Mouse (Mus musculus): ENCODE data around the gene Gm5065. TPM values are rescaled to one million over a fixed set of nuclear protein-coding genes. Genes with fewer than 3 reads are reported as not detected.

Gene Gm5065
- not detected in 2 replicates for polyA plus RNA-seq (2015; fragmentation: Nextera tagmentation; extraction: Ambion mirVana)

DNA sequence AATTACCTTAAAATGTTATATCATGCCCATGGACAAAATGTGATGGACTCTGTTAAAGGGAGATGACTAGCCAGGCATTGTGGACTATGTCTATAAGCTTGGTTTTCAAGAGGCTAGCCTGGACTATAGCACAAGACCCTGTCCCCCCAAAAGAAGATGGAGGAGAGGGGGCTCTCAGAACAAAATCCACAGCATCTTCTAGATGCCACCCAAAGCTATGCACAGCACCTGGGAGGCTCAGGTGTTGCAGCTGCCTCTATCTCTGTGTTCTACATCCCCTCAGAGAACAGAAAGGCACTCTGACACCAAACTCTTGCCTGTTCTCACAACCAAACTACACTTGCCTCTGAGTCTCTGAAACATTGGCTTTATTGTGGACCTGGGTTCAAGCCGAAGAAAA, at the start of gene Gm5065:
TSS of gene Gm5065 (plus strand) at position 301 of the 400 bp plus-strand sequence.
- no peak within 1 kb of the TSS for H3K4me2 ChIP-seq (ENCODE audit: low read depth, low read length)
- H3K36me3 ChIP-seq (ENCODE audit: control insufficient read depth, insufficient read depth, low read length): no peaks in the 10 kb centered on the region
- no peaks in the 10 kb centered on the region for H3K4me1 ChIP-seq (replicated peaks; ENCODE audit: control insufficient read depth, insufficient read depth, low read length)
- H3K9ac ChIP-seq (ENCODE audit: low read length): no peak within 1 kb of the TSS
- no peaks in the 10 kb centered on the region for H3K27me3 ChIP-seq (ENCODE audit: control insufficient read depth, insufficient read depth, low read depth, low read length)
- H3K4me3 ChIP-seq (ENCODE audit: low read length): no peak within 1 kb of the TSS
- no peak within 1 kb of the TSS for H3K27ac ChIP-seq (ENCODE audit: low read length)
- WGBS: 70% methylated on average over 1 of the region's 1 CpGs
- no peak for ATAC-seq (ENCODE audit: low read depth)
- H3K9me3 ChIP-seq (ENCODE audit: control insufficient read depth, low read length): peaks cover 4% of the 10 kb centered on the region; the same call in 1 of the 2 replicates

GRCm38 (mm10) chr7:5327511-5327910, 22.8 kb upstream of the Gm5065 start:
- WGBS: 73% methylated on average over 1 of the region's 1 CpGs
- Histone ChIP-seq H3K27me3 (ENCODE audit: control insufficient read depth, insufficient read depth, low read depth, low read length) (no peaks in the 10 kb centered on the region), H3K9ac (ENCODE audit: low read length) (no peak overlapping the region), H3K4me1 (replicated peaks; ENCODE audit: control insufficient read depth, insufficient read depth, low read length) (no peaks in the 10 kb centered on the region), H3K27ac (ENCODE audit: low read length) (no peak overlapping the region), H3K4me3 (ENCODE audit: low read length) (no peak overlapping the region), H3K36me3 (ENCODE audit: control insufficient read depth, insufficient read depth, low read length) (no peaks in the 10 kb centered on the region), H3K4me2 (ENCODE audit: low read depth, low read length) (no peak overlapping the region), H3K9me3 (ENCODE audit: control insufficient read depth, low read length) (no peaks in the 10 kb centered on the region)
- ATAC-seq (ENCODE audit: low read depth): no peak

DNA sequence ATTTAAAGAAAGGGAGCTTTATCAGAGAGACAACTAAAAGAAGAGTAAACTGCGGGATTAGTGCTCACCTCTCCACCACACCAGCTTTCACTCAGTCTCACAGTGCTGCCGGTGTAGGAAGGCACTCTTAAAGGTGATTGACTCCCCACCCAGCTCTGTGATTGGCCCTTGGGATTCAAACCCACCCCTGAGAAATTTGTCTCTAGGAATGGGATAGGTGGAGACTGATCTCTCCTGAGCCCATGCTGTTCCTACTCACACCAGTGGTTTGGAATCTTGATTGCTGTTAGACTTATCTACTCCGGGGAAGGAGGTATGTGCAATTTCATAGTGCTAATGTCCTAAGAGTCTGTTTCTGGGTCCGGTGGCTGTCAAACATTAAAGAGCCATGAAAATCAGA, 598 bp downstream of the Gm5065 start, which contains the start of gene Nlrp2:
TSS of gene Nlrp2 (minus strand) at position 101 of the 400 bp plus-strand sequence.
- 65% methylated on average over 4 of the region's 4 CpGs for WGBS
- Histone ChIP-seq H3K9me3 (ENCODE audit: control insufficient read depth, low read length) (peaks cover 4% of the 10 kb centered on the region; the same call in 1 of the 2 replicates), H3K36me3 (ENCODE audit: control insufficient read depth, insufficient read depth, low read length) (no peaks in the 10 kb centered on the region), H3K27ac (ENCODE audit: low read length) (no peak within 1 kb of the TSS), H3K4me2 (ENCODE audit: low read depth, low read length) (no peak within 1 kb of the TSS), H3K4me3 (ENCODE audit: low read length) (no peak within 1 kb of the TSS), H3K4me1 (replicated peaks; ENCODE audit: control insufficient read depth, insufficient read depth, low read length) (no peaks in the 10 kb centered on the region), H3K27me3 (ENCODE audit: control insufficient read depth, insufficient read depth, low read depth, low read length) (no peaks in the 10 kb centered on the region), H3K9ac (ENCODE audit: low read length) (no peak within 1 kb of the TSS)
- no peak for ATAC-seq (ENCODE audit: low read depth)

DNA sequence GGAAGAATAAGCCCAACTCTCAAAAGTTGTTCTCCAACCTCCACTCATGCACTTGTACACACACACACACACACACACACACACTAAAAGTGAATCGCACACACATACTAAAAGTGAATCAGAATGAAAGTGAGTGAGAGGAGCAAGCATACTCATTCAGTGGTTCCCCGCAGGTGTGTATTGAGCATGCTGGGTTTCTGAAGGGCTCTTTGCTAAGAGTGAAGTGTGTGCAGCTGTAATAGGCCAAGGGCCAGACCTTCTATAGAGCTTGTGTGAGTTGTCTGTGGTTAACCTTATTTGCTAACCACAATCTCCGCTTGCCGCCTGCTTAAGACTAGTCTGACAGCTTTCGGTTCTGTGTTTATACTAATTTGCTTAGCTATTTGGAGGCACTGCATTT, 13.3 kb downstream of the Gm5065 start:
- Histone ChIP-seq H3K27ac (ENCODE audit: low read length) (no peak overlapping the region), H3K9me3 (ENCODE audit: control insufficient read depth, low read length) (peaks cover 3% of the 10 kb centered on the region), H3K4me1 (replicated peaks; ENCODE audit: control insufficient read depth, insufficient read depth, low read length) (no peaks in the 10 kb centered on the region), H3K4me2 (ENCODE audit: low read depth, low read length) (no peak overlapping the region), H3K4me3 (ENCODE audit: low read length) (no peak overlapping the region), H3K36me3 (ENCODE audit: control insufficient read depth, insufficient read depth, low read length) (no peaks in the 10 kb centered on the region), H3K27me3 (ENCODE audit: control insufficient read depth, insufficient read depth, low read depth, low read length) (no peaks in the 10 kb centered on the region), H3K9ac (ENCODE audit: low read length) (no peak overlapping the region)
- ATAC-seq (ENCODE audit: low read depth): no peak
- 92% methylated on average over 5 of the region's 5 CpGs for WGBS

DNA sequence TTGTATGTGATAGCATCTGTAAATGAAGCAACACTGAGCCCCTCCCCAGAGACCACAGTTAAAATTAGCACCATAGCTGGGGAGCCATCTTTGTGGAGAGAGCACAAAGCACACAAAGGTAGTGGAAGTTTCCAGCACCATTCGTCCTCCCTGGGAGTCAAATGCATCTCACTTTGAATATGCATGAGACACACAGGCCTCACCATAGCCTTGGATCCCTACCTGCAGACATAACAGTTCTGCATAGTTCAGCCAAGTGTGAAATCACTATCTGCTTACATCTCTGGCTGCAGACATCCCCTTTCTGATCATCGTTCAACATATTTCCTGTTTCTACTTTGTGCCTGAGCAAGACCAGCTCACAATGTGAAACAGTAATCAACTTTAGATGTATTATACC, 16.4 kb downstream of the Gm5065 start:
- WGBS: 73% methylated on average over 2 of the region's 2 CpGs
- Histone ChIP-seq H3K9ac (ENCODE audit: low read length) (no peak overlapping the region), H3K4me2 (ENCODE audit: low read depth, low read length) (no peak overlapping the region), H3K36me3 (ENCODE audit: control insufficient read depth, insufficient read depth, low read length) (no peaks in the 10 kb centered on the region), H3K27ac (ENCODE audit: low read length) (no peak overlapping the region), H3K4me3 (ENCODE audit: low read length) (no peak overlapping the region), H3K27me3 (ENCODE audit: control insufficient read depth, insufficient read depth, low read depth, low read length) (no peaks in the 10 kb centered on the region), H3K9me3 (ENCODE audit: control insufficient read depth, low read length) (peaks cover 3% of the 10 kb centered on the region), H3K4me1 (replicated peaks; ENCODE audit: control insufficient read depth, insufficient read depth, low read length) (no peaks in the 10 kb centered on the region)
- no peak for ATAC-seq (ENCODE audit: low read depth)

DNA sequence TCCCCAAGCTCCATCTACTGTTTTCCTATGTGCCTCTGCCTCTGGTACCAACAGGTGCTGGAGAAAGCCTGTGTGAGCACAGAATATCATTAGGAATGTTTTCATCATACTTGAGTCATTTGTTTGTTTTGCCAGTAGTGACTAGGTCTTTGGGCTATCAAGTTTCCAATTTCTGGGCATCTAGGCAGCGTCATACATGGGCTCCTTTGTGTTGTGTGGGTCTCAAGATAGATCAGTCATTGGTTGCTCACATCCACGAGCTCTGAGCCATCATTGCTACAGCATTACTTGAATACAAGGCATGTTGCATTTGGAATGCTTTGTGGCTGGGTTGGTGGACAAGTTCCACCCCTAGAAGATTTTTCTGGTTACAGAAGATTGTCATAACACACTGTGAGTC, 55.9 kb downstream of the Gm5065 start:
- no peak overlapping the region for H3K4me2 ChIP-seq (ENCODE audit: low read depth, low read length)
- H3K27ac ChIP-seq (ENCODE audit: low read length): no peak overlapping the region
- H3K27me3 ChIP-seq (ENCODE audit: control insufficient read depth, insufficient read depth, low read depth, low read length): no peaks in the 10 kb centered on the region
- no peaks in the 10 kb centered on the region; the same call in 1 of the 2 replicates for H3K9me3 ChIP-seq (ENCODE audit: control insufficient read depth, low read length)
- H3K4me3 ChIP-seq (ENCODE audit: low read length): no peak overlapping the region
- 26% methylated on average over 2 of the region's 2 CpGs for WGBS
- no peak for ATAC-seq (ENCODE audit: low read depth)
- no peaks in the 10 kb centered on the region for H3K4me1 ChIP-seq (replicated peaks; ENCODE audit: control insufficient read depth, insufficient read depth, low read length)
- no peak overlapping the region for H3K9ac ChIP-seq (ENCODE audit: low read length)
- H3K36me3 ChIP-seq (ENCODE audit: control insufficient read depth, insufficient read depth, low read length): no peaks in the 10 kb centered on the region

Other genes starting within 250 kb of the Gm5065 start
- not detected in 2 replicates for gene Rfpl4, start 233.6 kb upstream of the Gm5065 start, polyA plus RNA-seq (2015; fragmentation: Nextera tagmentation; extraction: Ambion mirVana)
- gene Rasl2-9, start 224.6 kb upstream of the Gm5065 start, polyA plus RNA-seq (2015; fragmentation: Nextera tagmentation; extraction: Ambion mirVana): 0.43 and 0.51 TPM in 2 replicates
- gene Vmn1r55, start 200.9 kb upstream of the Gm5065 start, polyA plus RNA-seq (2015; fragmentation: Nextera tagmentation; extraction: Ambion mirVana): not detected in 2 replicates
- gene Vmn1r56, start 153.8 kb upstream of the Gm5065 start, polyA plus RNA-seq (2015; fragmentation: Nextera tagmentation; extraction: Ambion mirVana): not detected in 2 replicates
- gene Vmn1r57, start 132.0 kb upstream of the Gm5065 start, polyA plus RNA-seq (2015; fragmentation: Nextera tagmentation; extraction: Ambion mirVana): not detected in 2 replicates
- not detected in 2 replicates for gene Nlrp2, start 498 bp downstream of the Gm5065 start, polyA plus RNA-seq (2015; fragmentation: Nextera tagmentation; extraction: Ambion mirVana)
- not detected in 2 replicates for gene Vmn1r58, start 62.9 kb downstream of the Gm5065 start, polyA plus RNA-seq (2015; fragmentation: Nextera tagmentation; extraction: Ambion mirVana)
- not detected in 2 replicates for gene Vmn1r59, start 106.2 kb downstream of the Gm5065 start, polyA plus RNA-seq (2015; fragmentation: Nextera tagmentation; extraction: Ambion mirVana)
- not detected in 2 replicates for gene Vmn2r28, start 143.4 kb downstream of the Gm5065 start, polyA plus RNA-seq (2015; fragmentation: Nextera tagmentation; extraction: Ambion mirVana)
- not detected in 2 replicates for gene Vmn1r60, start 196.8 kb downstream of the Gm5065 start, polyA plus RNA-seq (2015; fragmentation: Nextera tagmentation; extraction: Ambion mirVana)

Measured in lung, embryonic 16.5 days (tissue).